ENCODE assay signal across 15 mouse cellular contexts in the genomic region with DNA sequence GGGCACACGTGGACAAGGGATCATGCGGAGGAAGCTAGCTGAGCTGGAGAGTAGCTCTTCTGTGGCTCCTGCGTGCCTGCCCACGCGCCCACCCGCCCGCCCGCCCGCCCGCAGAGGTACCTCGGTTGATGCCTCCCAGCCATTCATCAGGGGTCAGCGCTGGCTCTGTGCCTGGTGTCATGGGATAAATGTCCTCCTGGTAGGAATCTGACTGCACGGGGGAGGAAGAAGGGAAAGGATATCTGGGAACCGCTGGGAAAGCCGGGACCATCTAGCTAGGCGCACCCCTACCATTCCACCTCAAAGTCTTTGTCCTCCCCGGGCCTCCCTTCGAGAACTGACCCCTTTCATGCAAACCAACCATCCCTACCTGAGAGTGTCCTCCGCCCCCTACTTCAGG.
DNase-seq lines count a peak whose midpoint lies in the region; ATAC-seq and TF ChIP-seq lines count a peak whose summit lies in the region.
"Had no signal": no experiment of that assay in that cellular context is flagged by ENCODE, and none has a peak within 500 bp of the region (broad histone marks: within the 10 kb centered on the region; RNA-seq: fewer than 3 reads in every experiment).

No protein-coding gene starts in this region.

- peaks cover 17% of the 10 kb centered on the region for H3K36me3 ChIP-seq in heart, embryonic 13.5 days
- H3K36me3 ChIP-seq in liver, adult 2 months (ENCODE audit: control insufficient read depth, insufficient read depth, low read length), result no peaks in the 10 kb centered on the region

- no peak for TF ChIP-seq POLR2A in liver, adult 2 months (IDR thresholded peaks at IDR 0.05; ENCODE audit: extremely low read depth, insufficient read depth, low read length)

- H3K9me3 ChIP-seq in heart, embryonic 13.5 days, result no peaks in the 10 kb centered on the region
- H3K9me3 ChIP-seq: forebrain, embryonic 13.5 days had no signal

- no peak for ATAC-seq in heart, embryonic 13.5 days (ENCODE audit: extremely low read depth, insufficient number of reproducible peaks, low FRiP score, low TSS enrichment)
- ATAC-seq: forebrain, embryonic 13.5 days; intestine, embryonic 16.5 days; Patski had no signal

- H3K4me3 ChIP-seq in heart, embryonic 13.5 days, result no peak overlapping the region
- no peak overlapping the region for H3K4me3 ChIP-seq in liver, adult 2 months (ENCODE audit: insufficient read depth, low read depth, low read length)
- H3K4me3 ChIP-seq: forebrain, embryonic 13.5 days had no signal

- H3K9ac ChIP-seq in heart, embryonic 13.5 days, result 0 out of 2 replicates have a peak overlapping the region, but pooled peaks have one; percentile 26
- H3K9ac ChIP-seq in liver, adult 2 months (ENCODE audit: low read depth, low read length), result no peak overlapping the region
- H3K9ac ChIP-seq: forebrain, embryonic 13.5 days; hindbrain, embryonic 14.5 days; liver, embryonic 14.5 days had no signal

- H3K4me2 ChIP-seq in heart, embryonic 13.5 days, result no peak overlapping the region
- H3K4me2 ChIP-seq: forebrain, embryonic 13.5 days; hindbrain, embryonic 14.5 days had no signal

- no peak for TF ChIP-seq CTCF in liver, adult 2 months (IDR thresholded peaks at IDR 0.05; ENCODE audit: low read depth, low read length)

- WGBS in heart, embryonic 13.5 days, result 87% methylated on average over 19 of the region's 19 CpGs
- WGBS in liver, adult 2 months, result 90% methylated on average over 19 of the region's 19 CpGs

- DNase-seq in cerebellum, adult 9-10 months, result peak; percentile 26
- DNase-seq in cerebellum, adult 9-11 months, result no peak
- DNase-seq in heart, postnatal 36 days, result no peak
- no peak for DNase-seq in liver, adult 2 months (ENCODE audit: extremely low read depth, low read depth, low spot score)
- DNase-seq in liver, result no peak
- DNase-seq in kidney, postnatal 14 days, result peak; percentile 50
- DNase-seq: left cerebral cortex, postnatal 4 days; right cerebral cortex, postnatal 14 days had no signal

- H3K27ac ChIP-seq in heart, embryonic 13.5 days (replicated peaks), result 0 out of 2 replicates have a peak overlapping the region, but pooled peaks have one; percentile 43
- H3K27ac ChIP-seq in liver, adult 2 months (replicated peaks; ENCODE audit: insufficient read depth, low read depth, low read length), result peak overlapping the region; percentile 37; the same call in 1 of the 2 replicates
- H3K27ac ChIP-seq: forebrain, embryonic 13.5 days; hindbrain, embryonic 14.5 days; liver, embryonic 14.5 days; stomach, postnatal 0 days had no signal

- H3K27me3 ChIP-seq in heart, embryonic 13.5 days (replicated peaks), result no peaks in the 10 kb centered on the region
- no peaks in the 10 kb centered on the region for H3K27me3 ChIP-seq in liver, adult 2 months (ENCODE audit: control insufficient read depth, insufficient read depth, low read length)
- H3K27me3 ChIP-seq: forebrain, embryonic 13.5 days; Patski had no signal

- no peaks in the 10 kb centered on the region for H3K79me2 ChIP-seq in liver, adult 2 months (ENCODE audit: control insufficient read depth, insufficient read depth, low read length)

- H3K4me1 ChIP-seq in heart, embryonic 13.5 days, result peaks cover 22% of the 10 kb centered on the region
- no peaks in the 10 kb centered on the region for H3K4me1 ChIP-seq in liver, adult 2 months (ENCODE audit: control insufficient read depth, insufficient read depth, low read length)

- intact Hi-C loops in heart, postnatal 36 days (cut with DNase I), result no loop called here

Comparison
In these comparisons a context has a peak if more than half of its experiments do, and no peak if none do; other contexts are left out.
1. DNase-seq: peak in cerebellum, adult 9-10 months (single experiment) and kidney, postnatal 14 days (single experiment); none in cerebellum, adult 9-11 months (single experiment), heart, postnatal 36 days (0 of 2), liver, adult 2 months (single experiment) and liver (single experiment).